Mouse (Mus musculus): ENCODE data around the gene Tmem44. TPM values are rescaled to one million over a fixed set of nuclear protein-coding genes. Genes with fewer than 3 reads are reported as not detected.

Gene Tmem44
- polyA plus RNA-seq, 1 experiment from 2014 or later, result 30.9 TPM

- peak; percentile 98 for ATAC-seq (ENCODE audit: low FRiP score)
- WGBS, result 4% methylated on average over 35 of the region's 35 CpGs
These were observed 37.1 kb upstream of the Tmem44 start, which contains the start of gene Lsg1 for GRCm38 (mm10) chr16:30587494-30588327. Gene Lsg1, minus strand, starts transcription at chr16:30587592.

GRCm38 (mm10) chr16:30586935-30587493 lies 36.4 kb upstream of the Tmem44 start:
- peak overlapping the region; percentile 72 for H3K4me2 ChIP-seq (replicated peaks; ENCODE audit: low read depth, low read length)
- H3K4me1 ChIP-seq (replicated peaks; ENCODE audit: control insufficient read depth, insufficient read depth, low read length), result no peaks in the 10 kb centered on the region; the same call in 1 of the 2 replicates
- WGBS, result 4% methylated on average over 19 of the region's 19 CpGs
- no peaks in the 10 kb centered on the region for H3K27me3 ChIP-seq (ENCODE audit: control insufficient read depth, insufficient read depth, low read length)
- no peak overlapping the region for H3K27ac ChIP-seq (ENCODE audit: low read depth, low read length)
- peaks cover 10% of the 10 kb centered on the region for H3K36me3 ChIP-seq (ENCODE audit: control insufficient read depth, insufficient read depth, low read length)
- peak overlapping the region; percentile 78 for H3K4me3 ChIP-seq (ENCODE audit: low read depth, low read length)
- H3K9ac ChIP-seq (ENCODE audit: low read depth, low read length), result peak overlapping the region; percentile 73
- DNase-seq (ENCODE audit: low spot score), result no peak
- no peaks in the 10 kb centered on the region for H3K9me3 ChIP-seq (ENCODE audit: control insufficient read depth, low read length)
- no peak for ATAC-seq (ENCODE audit: low FRiP score)

More at GRCm38 (mm10) chr16:30587494-30588327, 37.1 kb upstream of the Tmem44 start, which contains the start of gene Lsg1:
- peak within 1 kb of the TSS; percentile 72 for H3K4me2 ChIP-seq (replicated peaks; ENCODE audit: low read depth, low read length)
- H3K4me1 ChIP-seq (replicated peaks; ENCODE audit: control insufficient read depth, insufficient read depth, low read length), result no peaks in the 10 kb centered on the region; the same call in 1 of the 2 replicates
- H3K9me3 ChIP-seq (ENCODE audit: control insufficient read depth, low read length), result no peaks in the 10 kb centered on the region
- no peak within 1 kb of the TSS for H3K27ac ChIP-seq (ENCODE audit: low read depth, low read length)
- peaks cover 6% of the 10 kb centered on the region for H3K36me3 ChIP-seq (ENCODE audit: control insufficient read depth, insufficient read depth, low read length)
- DNase-seq (ENCODE audit: low spot score), result peak; percentile 92
- H3K27me3 ChIP-seq (ENCODE audit: control insufficient read depth, insufficient read depth, low read length), result no peaks in the 10 kb centered on the region
- peak within 1 kb of the TSS; percentile 78 for H3K4me3 ChIP-seq (ENCODE audit: low read depth, low read length)
- H3K9ac ChIP-seq (ENCODE audit: low read depth, low read length), result peak within 1 kb of the TSS; percentile 73

- Histone ChIP-seq H3K36me3 (ENCODE audit: control insufficient read depth, insufficient read depth, low read length) (peaks cover 18% of the 10 kb centered on the region), H3K27ac (ENCODE audit: low read depth, low read length) (no peak overlapping the region), H3K4me2 (replicated peaks; ENCODE audit: low read depth, low read length) (no peak overlapping the region), H3K9me3 (ENCODE audit: control insufficient read depth, low read length) (no peaks in the 10 kb centered on the region), H3K4me1 (replicated peaks; ENCODE audit: control insufficient read depth, insufficient read depth, low read length) (no peaks in the 10 kb centered on the region), H3K9ac (ENCODE audit: low read depth, low read length) (no peak overlapping the region), H3K4me3 (ENCODE audit: low read depth, low read length) (no peak overlapping the region), H3K27me3 (ENCODE audit: control insufficient read depth, insufficient read depth, low read length) (no peaks in the 10 kb centered on the region)
- no peak for DNase-seq (ENCODE audit: low spot score)
- 91% methylated on average over 5 of the region's 5 CpGs for WGBS
- ATAC-seq (ENCODE audit: low FRiP score), result no peak
These were observed 30.1 kb upstream of the Tmem44 start for GRCm38 (mm10) chr16:30580765-30581164.

GRCm38 (mm10) chr16:30576392-30576791 lies 25.8 kb upstream of the Tmem44 start:
- peaks cover 14% of the 10 kb centered on the region; the same call in 1 of the 2 replicates for H3K36me3 ChIP-seq (ENCODE audit: control insufficient read depth, insufficient read depth, low read length)
- ATAC-seq (ENCODE audit: low FRiP score) (no peak), DNase-seq (ENCODE audit: low spot score) (no peak)
- no peak overlapping the region for H3K27ac ChIP-seq (ENCODE audit: low read depth, low read length)
- no peak overlapping the region for H3K9ac ChIP-seq (ENCODE audit: low read depth, low read length)
- no peak overlapping the region for H3K4me2 ChIP-seq (replicated peaks; ENCODE audit: low read depth, low read length)
- H3K4me3 ChIP-seq (ENCODE audit: low read depth, low read length), result no peak overlapping the region
- 85% methylated on average over 1 of the region's 1 CpGs for whole genome bisulfite sequencing
- no peaks in the 10 kb centered on the region for H3K4me1 ChIP-seq (replicated peaks; ENCODE audit: control insufficient read depth, insufficient read depth, low read length)
- no peaks in the 10 kb centered on the region for H3K9me3 ChIP-seq (ENCODE audit: control insufficient read depth, low read length)
- no peaks in the 10 kb centered on the region for H3K27me3 ChIP-seq (ENCODE audit: control insufficient read depth, insufficient read depth, low read length)

GRCm38 (mm10) chr16:30575815-30576214 lies 25.2 kb upstream of the Tmem44 start:
- Histone ChIP-seq H3K9me3 (ENCODE audit: control insufficient read depth, low read length) (no peaks in the 10 kb centered on the region), H3K4me2 (replicated peaks; ENCODE audit: low read depth, low read length) (no peak overlapping the region), H3K36me3 (ENCODE audit: control insufficient read depth, insufficient read depth, low read length) (peaks cover 20% of the 10 kb centered on the region; the same call in 1 of the 2 replicates), H3K4me3 (ENCODE audit: low read depth, low read length) (no peak overlapping the region), H3K9ac (ENCODE audit: low read depth, low read length) (no peak overlapping the region), H3K4me1 (replicated peaks; ENCODE audit: control insufficient read depth, insufficient read depth, low read length) (no peaks in the 10 kb centered on the region), H3K27me3 (ENCODE audit: control insufficient read depth, insufficient read depth, low read length) (no peaks in the 10 kb centered on the region), H3K27ac (ENCODE audit: low read depth, low read length) (no peak overlapping the region)
- WGBS, result 89% methylated on average over 7 of the region's 7 CpGs
- ATAC-seq (ENCODE audit: low FRiP score), result no peak
- no peak for DNase-seq (ENCODE audit: low spot score)

GRCm38 (mm10) chr16:30572239-30572638 lies 21.6 kb upstream of the Tmem44 start:
- H3K27me3 ChIP-seq (ENCODE audit: control insufficient read depth, insufficient read depth, low read length), result no peaks in the 10 kb centered on the region
- H3K4me1 ChIP-seq (replicated peaks; ENCODE audit: control insufficient read depth, insufficient read depth, low read length), result no peaks in the 10 kb centered on the region
- no peak overlapping the region for H3K27ac ChIP-seq (ENCODE audit: low read depth, low read length)
- DNase-seq (ENCODE audit: low spot score), result no peak
- no peak overlapping the region for H3K4me3 ChIP-seq (ENCODE audit: low read depth, low read length)
- no peaks in the 10 kb centered on the region for H3K9me3 ChIP-seq (ENCODE audit: control insufficient read depth, low read length)
- H3K4me2 ChIP-seq (replicated peaks; ENCODE audit: low read depth, low read length), result no peak overlapping the region
- peaks cover 34% of the 10 kb centered on the region for H3K36me3 ChIP-seq (ENCODE audit: control insufficient read depth, insufficient read depth, low read length)
- WGBS, result 73% methylated on average over 4 of the region's 4 CpGs
- no peak for ATAC-seq (ENCODE audit: low FRiP score)
- no peak overlapping the region for H3K9ac ChIP-seq (ENCODE audit: low read depth, low read length)

GRCm38 (mm10) chr16:30571378-30571777 lies 20.7 kb upstream of the Tmem44 start:
- H3K36me3 ChIP-seq (ENCODE audit: control insufficient read depth, insufficient read depth, low read length), result peaks cover 31% of the 10 kb centered on the region
- H3K4me3 ChIP-seq (ENCODE audit: low read depth, low read length), result no peak overlapping the region
- 93% methylated on average over 5 of the region's 5 CpGs for WGBS

GRCm38 (mm10) chr16:30570173-30570572 lies 19.5 kb upstream of the Tmem44 start:
- Histone ChIP-seq H3K9me3 (ENCODE audit: control insufficient read depth, low read length) (no peaks in the 10 kb centered on the region), H3K36me3 (ENCODE audit: control insufficient read depth, insufficient read depth, low read length) (peaks cover 28% of the 10 kb centered on the region), H3K4me2 (replicated peaks; ENCODE audit: low read depth, low read length) (no peak overlapping the region), H3K4me3 (ENCODE audit: low read depth, low read length) (no peak overlapping the region), H3K27me3 (ENCODE audit: control insufficient read depth, insufficient read depth, low read length) (no peaks in the 10 kb centered on the region), H3K27ac (ENCODE audit: low read depth, low read length) (no peak overlapping the region), H3K9ac (ENCODE audit: low read depth, low read length) (no peak overlapping the region), H3K4me1 (replicated peaks; ENCODE audit: control insufficient read depth, insufficient read depth, low read length) (no peaks in the 10 kb centered on the region)
- no peak for ATAC-seq (ENCODE audit: low FRiP score)
- 97% methylated on average over 4 of the region's 4 CpGs for WGBS
- DNase-seq (ENCODE audit: low spot score), result no peak

More at GRCm38 (mm10) chr16:30571378-30571777, 20.7 kb upstream of the Tmem44 start:
- Histone ChIP-seq H3K4me2 (replicated peaks; ENCODE audit: low read depth, low read length) (no peak overlapping the region), H3K27me3 (ENCODE audit: control insufficient read depth, insufficient read depth, low read length) (no peaks in the 10 kb centered on the region), H3K9ac (ENCODE audit: low read depth, low read length) (no peak overlapping the region), H3K27ac (ENCODE audit: low read depth, low read length) (no peak overlapping the region), H3K4me1 (replicated peaks; ENCODE audit: control insufficient read depth, insufficient read depth, low read length) (no peaks in the 10 kb centered on the region), H3K9me3 (ENCODE audit: control insufficient read depth, low read length) (no peaks in the 10 kb centered on the region)
- ATAC-seq (ENCODE audit: low FRiP score) (no peak), DNase-seq (ENCODE audit: low spot score) (no peak)
